Mouse (Mus musculus) ES-E14 (cell line): ENCODE measurements around the gene Trim63.

Experiments
- CHD2 ChIP-seq: IDR thresholded peaks from 2 replicates; pipeline ENCODE4 v1.6.1; 2014; ENCODE audit warnings: mild to moderate bottlenecking, low read depth, low read length, inconsistent platforms
- HCFC1 ChIP-seq: IDR thresholded peaks from 2 replicates; pipeline ENCODE4 v1.6.1; 2012; ENCODE audit warnings: low read length, inconsistent platforms, borderline replicate concordance; ENCODE audit not compliant: insufficient read depth
- MAFK ChIP-seq: IDR thresholded peaks from 2 replicates; pipeline ENCODE4 v1.6.1; 2014; ENCODE audit warnings: mild to moderate bottlenecking, low read depth, low read length, inconsistent platforms; ENCODE audit not compliant: insufficient read depth
- ZC3H11A ChIP-seq: IDR thresholded peaks from 2 replicates; pipeline ENCODE4 v1.6.1; 2012; ENCODE audit warnings: low read depth, mild to moderate bottlenecking, inconsistent platforms, low read length, borderline replicate concordance
- ZNF384 ChIP-seq: IDR thresholded peaks from 2 replicates; pipeline ENCODE4 v1.6.1; 2012; ENCODE audit warnings: low read depth, low read length, inconsistent platforms

DNA sequence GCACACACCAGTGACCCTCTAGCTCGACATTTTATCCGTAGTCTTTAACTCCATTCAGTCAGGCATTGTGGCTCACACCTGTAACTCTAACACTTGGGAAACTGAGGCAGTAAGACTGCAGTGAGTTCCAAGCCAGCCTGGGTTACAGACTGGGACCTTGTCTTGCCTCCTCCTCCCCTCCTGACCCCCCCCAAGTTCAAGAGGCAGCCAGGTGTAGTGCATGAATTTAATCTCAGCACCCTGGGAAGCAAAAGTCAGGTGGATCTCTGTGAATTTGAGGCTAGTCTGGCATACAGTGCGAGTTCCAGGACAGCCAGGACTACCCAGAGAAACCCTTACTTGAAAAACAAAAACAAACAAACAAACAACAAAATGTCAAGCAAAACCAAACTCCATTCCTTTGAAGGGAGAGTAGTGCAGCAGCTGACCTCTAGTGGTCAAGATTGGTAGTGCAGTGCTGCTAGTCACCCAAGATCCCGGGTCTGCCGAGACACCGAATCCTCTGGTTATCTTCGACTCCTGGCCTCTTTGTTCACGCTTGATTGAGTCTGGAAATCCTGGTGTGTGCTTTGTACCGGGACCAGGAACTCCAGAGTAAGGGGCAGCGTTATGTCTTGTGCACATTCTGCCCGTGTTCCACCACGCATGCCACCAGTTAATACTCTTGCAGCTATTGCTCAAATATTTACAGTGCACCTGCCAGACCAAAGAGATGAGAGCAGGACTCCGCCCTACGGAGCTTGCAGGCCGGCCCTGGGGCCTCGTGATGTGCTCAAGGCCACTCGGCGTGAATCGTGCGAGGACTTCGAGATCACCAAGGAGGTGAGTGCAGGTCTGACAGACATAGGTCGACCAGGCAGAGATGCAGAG is 41.9 kb downstream of the Trim63 start:
- TF ChIP-seq HCFC1 (no peak), CHD2 (no peak), MAFK (no peak), ZNF384 (no peak), ZC3H11A (0 out of 2 replicates have a peak, but pooled peaks have one; percentile 30)
